Mouse (Mus musculus) R1 (cell line): ENCODE data around the gene Eif5a.
A peak's percentile ranks its signal among the peaks of the same experiment; 100 is the strongest.

Experiments used
- DNase-seq: peaks from one replicate; pipeline ENCODE4 v3.0.0-alpha.2; 2018; ENCODE audit warnings: low read depth, low spot score

The Eif5a gene

GRCm38 (mm10) chr11:69876867-69877266 lies 44.9 kb downstream of the Eif5a start:
- DNase-seq = peak; percentile 94

GRCm38 (mm10) chr11:69876186-69876585 lies 45.6 kb downstream of the Eif5a start:
- no peak for DNase-seq

DNA sequence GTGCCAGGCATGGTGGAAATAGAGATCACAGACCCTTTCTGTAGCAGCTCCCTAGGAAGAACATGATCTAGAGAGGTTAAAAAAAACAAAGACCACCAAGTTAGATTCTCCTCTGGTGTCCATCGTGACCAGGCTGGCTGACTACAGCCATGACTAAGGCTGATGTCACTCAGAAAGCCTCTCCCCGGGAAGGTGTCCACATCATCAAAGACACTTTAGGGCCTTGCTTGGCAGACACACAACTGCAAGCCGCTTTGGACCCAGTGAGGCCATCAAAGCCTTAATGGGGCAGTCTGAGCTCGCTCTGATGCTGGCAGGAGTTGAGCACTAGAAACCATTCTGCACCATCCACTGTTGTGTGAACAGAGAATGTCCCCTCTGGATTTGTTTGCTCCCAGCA lies 49.3 kb downstream of the Eif5a start:
- DNase-seq = no peak

DNA sequence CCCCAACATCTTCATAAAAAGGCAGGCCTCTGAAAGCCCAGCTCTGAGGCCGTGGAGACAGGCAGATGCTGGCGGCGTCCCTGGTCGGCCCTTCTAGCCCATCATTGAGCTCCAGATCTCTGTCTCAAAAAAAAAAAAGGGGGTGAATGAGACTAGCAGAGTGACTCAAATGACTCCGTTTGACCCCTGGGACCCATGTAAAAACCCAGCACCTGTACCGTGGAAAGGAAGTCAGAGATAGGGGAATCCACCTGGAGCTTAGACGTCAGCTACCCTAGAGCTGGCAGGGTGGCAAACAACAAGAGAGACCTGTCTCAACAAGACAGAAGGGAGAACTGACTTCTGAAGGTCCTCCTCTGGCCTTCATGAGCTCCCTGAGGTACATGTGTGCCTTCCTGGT lies 49.9 kb downstream of the Eif5a start:
- DNase-seq = no peak

DNA sequence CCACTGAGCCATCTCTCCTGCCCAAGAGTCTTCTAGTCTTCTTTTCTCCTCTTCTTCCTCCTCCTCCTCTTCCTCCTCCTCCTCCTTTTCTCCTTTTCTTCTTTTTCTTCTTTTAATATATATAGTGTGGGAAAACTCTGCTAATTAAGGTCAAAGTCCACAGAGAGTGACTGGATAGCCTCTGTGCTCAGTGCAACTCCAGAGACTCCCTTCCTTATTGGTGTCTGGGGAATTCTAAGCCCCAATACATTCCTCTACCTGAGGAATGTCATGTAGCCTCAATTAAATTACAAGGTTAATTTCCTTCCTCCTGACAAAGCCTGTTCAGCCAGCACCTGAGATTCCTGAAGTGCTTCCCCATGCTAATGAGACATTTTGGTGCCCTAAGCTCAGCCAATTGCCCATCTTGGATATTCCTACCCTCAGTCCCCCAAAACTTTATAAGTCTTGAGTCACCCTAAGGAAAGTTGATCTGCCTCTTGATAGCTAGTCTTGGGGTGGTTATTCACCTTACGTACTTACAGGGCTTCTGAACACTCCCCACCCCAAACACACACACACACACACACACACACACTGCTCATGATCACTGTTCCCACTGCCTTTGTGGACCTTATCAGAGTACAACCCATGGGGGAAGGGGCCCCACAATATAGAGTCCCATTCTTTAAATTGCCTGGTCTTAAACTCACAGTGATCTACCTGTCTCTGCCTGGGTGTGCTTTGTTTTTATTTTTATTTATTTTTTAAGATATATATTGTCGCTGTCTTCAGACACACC lies 51.3 kb downstream of the Eif5a start:
- no peak for DNase-seq

- no peak for DNase-seq
Observed at GRCm38 (mm10) chr11:69867335-69867734, 54.4 kb downstream of the Eif5a start.
